Mouse (Mus musculus) liver, adult 2 months (tissue): ENCODE data around the gene Sertad2.

Experiments used
- CTCF ChIP-seq: fragments of 200-500 bp; IDR thresholded peaks from 2 replicates; pipeline ENCODE4 v1.5.1; 2011; ENCODE audit warnings: low read depth, low read length, control low read depth
- POLR2A ChIP-seq: fragments of 200-500 bp; IDR thresholded peaks from 2 replicates; pipeline ENCODE4 v1.6.1; 2011; ENCODE audit warnings: low read length, control low read depth; ENCODE audit not compliant: insufficient read depth; ENCODE audit errors: extremely low read depth

- TF ChIP-seq POLR2A (no peak), CTCF (no peak)
Measured at GRCm38 (mm10) chr11:20663580-20664198, 120.6 kb downstream of the Sertad2 start.
